Mouse (Mus musculus) frontal cortex, postnatal 14 days (tissue): ENCODE results near the gene Med13l.
A peak's percentile ranks its signal among the peaks of the same experiment; 100 is the strongest.

Experiments used
- DNase-seq, 2 experiments: peaks; one replicate each; pipeline ENCODE4 v3.0.0; 2022; ENCODE audit warnings: low spot score in 2 of 2

Med13l gene

DNA sequence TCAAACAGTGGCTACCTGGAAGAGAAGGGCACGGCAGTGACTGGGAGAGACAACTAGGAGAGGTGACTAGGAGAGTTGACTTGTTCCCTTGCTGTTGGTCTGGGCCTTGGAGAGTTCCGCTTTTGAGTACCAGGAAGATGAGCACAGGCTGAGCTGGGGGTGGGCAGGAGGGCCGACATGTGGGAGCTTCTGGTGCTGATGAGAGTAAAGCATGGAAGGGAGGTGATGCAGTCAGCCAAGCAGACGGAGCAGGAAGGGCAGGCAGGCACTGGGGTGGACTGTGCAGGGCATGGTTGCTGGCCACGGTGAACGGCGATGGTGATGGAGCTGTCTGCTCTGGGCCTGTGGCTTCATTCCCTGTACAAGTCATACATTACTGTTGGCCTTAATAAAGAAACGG, 172.2 kb downstream of the Med13l start:
- no peak for DNase-seq

- no peak for DNase-seq
Observed at GRCm38 (mm10) chr5:118733566-118733965, 173.1 kb downstream of the Med13l start.

DNA sequence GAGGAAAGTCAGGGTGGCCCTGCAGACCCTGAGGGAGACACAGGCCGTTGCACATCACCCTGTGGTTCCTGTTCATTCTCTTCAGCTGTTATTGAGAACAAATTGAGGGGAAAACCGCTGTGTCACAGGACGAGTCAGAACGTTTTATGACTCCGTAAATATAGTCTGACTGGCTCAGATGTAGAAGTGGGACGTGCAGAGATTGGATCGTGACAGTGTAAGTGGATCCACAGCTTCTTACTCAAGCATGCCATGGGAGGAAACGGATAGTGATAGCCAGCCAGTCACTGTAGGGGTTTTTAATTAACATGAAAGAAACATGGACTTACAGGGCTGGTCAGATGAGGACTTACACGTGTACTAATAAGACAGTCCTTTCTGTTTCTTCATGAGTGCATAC, 174.0 kb downstream of the Med13l start:
- no peak for DNase-seq

DNA sequence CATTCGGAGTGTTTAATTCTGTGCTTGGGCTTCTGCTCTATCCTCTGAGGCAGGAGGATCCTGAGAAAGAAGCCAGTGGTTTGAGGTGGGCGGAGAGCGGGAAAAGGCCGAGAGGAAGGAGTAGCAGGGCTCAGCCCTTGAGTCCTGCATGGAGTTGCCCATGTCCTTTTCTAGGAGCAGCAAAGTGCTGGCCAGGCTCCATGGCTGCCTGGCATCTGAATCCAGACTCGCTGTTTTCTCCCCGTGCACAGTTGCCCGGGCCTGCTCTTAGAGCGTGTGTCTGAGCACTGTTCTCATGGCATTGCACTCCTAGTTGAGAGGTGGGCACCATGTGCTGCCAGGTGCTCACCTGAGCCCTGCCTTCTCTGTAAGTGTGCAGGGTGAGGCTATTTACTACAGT, 175.3 kb downstream of the Med13l start:
- no peak for DNase-seq

- peak in 1 of 2 experiments; percentile 46 for DNase-seq
Observed at GRCm38 (mm10) chr5:118737548-118737947, 177.1 kb downstream of the Med13l start.

- DNase-seq, result no peak
Observed at GRCm38 (mm10) chr5:118743067-118743466, 182.6 kb downstream of the Med13l start.

GRCm38 (mm10) chr5:118747026-118747425, 186.5 kb downstream of the Med13l start:
- DNase-seq, result no peak

- DNase-seq, result no peak
Observed at GRCm38 (mm10) chr5:118751446-118752179, 191.1 kb downstream of the Med13l start.

DNA sequence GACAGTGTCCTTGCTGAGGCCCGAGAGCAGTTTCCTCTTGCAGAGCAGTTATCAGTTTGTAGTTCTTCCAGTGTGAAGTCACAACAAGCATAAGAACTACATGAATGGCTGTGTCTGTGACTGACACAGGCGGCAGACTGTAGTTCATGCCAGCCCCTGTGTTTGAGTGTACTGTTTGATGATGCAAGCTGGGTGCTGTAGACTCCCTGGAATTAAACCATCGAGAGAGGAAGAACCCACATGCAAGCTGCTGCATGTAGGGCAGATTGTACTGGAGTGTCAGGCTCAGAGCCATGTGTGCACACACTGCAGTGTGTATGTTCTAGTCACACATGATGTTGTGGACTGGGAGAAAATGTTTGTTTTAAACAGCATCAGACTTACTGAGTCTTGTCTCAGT, 192.4 kb downstream of the Med13l start:
- DNase-seq, result no peak

DNA sequence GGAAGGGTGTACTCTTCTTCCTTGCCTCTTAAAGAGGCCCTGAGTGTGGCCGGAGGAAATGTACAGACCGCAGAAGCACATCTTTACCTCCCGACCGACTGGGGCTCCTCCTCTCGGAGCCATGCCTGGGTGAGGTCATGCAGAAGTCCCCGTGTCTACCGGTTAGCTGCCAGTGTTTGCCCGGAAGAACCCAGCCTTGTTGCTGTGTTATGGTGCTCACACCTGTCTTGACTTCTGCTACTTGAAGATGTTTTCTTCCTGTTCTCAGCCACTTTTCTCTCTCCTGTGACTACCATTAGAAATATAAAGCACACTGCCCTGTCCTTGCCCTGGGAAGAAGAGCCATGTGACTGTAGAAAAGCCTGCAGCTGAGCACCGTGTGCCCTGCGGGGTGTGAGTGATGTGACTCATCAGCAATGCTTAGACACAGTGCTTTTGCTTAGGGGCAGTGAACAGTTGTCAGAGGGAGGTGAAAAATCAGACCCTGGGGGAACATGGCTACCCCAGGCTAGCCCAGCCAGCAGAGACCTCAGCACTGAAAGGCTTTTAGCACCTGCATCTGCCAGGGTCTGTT, 193.1 kb downstream of the Med13l start:
- no peak for DNase-seq

- no peak for DNase-seq
Observed at GRCm38 (mm10) chr5:118754191-118754759, 193.8 kb downstream of the Med13l start.

- no peak for DNase-seq
Observed at GRCm38 (mm10) chr5:118756078-118756477, 195.6 kb downstream of the Med13l start.

GRCm38 (mm10) chr5:118757396-118758301, 197.2 kb downstream of the Med13l start:
- DNase-seq, result no peak

GRCm38 (mm10) chr5:118760986-118761385, 200.5 kb downstream of the Med13l start:
- no peak for DNase-seq

DNA sequence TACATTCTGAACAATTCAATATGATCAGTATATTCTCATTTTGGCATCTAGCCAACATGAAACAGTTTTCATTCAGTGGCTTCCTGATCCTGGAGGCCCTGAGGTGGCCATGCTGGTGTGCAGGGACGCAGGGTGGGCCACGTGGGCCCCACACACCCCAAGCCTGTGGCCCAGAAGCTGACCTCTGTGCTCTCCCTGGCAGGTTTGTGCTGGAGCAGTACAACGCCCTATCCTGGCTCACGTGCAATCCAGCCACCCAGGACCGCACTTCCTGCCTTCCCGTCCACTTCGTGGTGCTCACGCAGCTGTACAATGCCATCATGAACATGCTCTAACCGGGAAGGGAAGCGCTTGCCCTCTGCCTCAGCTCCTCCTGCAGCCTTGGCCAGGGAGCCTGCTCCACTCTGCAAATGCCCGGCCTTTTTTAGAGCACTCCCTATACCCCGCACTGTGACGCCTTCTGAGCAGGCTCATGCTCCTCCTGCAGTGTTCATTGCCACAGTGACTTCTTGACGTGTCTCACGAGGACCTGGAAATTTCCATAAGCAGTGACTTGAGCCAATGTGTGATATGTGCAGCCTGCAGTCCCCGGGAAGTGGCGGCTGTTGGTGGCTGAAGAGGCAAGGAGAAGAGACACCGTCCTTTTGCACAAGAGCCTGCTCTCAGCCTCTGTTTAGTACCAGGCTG, 202.2 kb downstream of the Med13l start:
- no peak for DNase-seq

- DNase-seq, result no peak
Observed at GRCm38 (mm10) chr5:118763353-118763752, 202.9 kb downstream of the Med13l start.

DNA sequence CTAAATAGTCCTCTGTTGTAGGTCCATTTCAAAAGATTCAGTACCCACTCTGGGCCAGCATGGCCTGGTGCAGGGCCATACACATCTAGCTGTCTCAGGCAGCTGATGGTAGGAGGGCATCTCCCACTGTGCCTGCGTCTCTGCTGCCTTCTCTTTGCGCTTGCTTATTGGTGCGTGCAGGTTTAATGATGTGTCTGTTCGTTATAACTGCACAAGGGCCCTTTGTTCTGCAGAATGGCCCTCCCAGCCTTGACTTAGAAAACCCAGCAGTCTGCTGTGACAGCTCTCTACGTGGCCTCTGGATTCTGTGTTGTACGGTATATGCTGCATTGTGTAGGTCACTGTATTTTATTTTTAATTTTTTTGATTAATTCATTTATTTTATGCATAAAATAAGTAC, 208.7 kb downstream of the Med13l start:
- no peak for DNase-seq

DNA sequence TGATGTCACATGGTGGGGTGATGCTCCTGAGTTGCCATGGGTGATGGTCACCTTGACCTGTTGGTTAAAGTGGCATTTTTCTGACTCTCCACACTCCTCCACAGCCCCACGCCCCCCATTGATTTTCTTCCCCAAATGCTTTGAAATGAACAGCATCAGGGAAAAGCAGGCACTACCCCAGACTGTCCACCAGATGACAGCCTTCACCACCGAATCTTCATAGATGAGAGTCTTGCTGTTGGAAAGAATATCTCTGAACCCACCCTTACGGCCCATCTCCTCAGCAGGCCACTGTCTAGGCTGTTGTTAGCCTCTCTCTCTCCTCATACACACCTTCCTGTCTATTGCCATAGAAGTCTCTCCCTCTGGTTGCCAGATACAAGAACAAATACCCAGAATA, 213.4 kb downstream of the Med13l start:
- DNase-seq, result peak in 1 of 2 experiments; percentile 52

- no peak for DNase-seq
Observed at GRCm38 (mm10) chr5:118776396-118776795, 215.9 kb downstream of the Med13l start.

- peak; percentile 36 to 68 for DNase-seq
Observed at GRCm38 (mm10) chr5:118781598-118781997, 221.1 kb downstream of the Med13l start.

GRCm38 (mm10) chr5:118782139-118782538, 221.7 kb downstream of the Med13l start:
- DNase-seq, result no peak

DNA sequence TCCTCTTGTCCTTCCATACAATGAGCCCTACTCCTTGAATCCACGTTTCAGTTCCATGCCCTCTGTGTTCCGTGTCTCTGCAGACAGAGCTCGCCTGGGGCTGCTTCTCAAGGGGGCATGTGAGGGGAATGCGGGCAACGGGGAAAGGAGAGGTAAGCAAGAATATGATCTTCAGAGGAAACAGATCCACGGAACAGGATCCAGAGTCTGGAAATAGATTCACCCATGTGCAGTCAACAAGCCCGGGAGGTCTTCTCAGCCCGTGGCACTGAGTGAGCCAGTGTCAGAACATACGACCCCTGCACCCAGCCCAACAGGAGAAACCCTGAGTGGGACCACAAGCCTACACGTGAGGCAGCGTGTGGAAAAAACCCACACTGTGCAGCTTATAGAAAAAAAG, 228.7 kb downstream of the Med13l start:
- no peak for DNase-seq
